Mouse (Mus musculus): ENCODE results near the gene Slc39a13. TPM values are rescaled to one million over a fixed set of nuclear protein-coding genes. Genes with fewer than 3 reads are reported as not detected.

The Slc39a13 gene
- polyA plus RNA-seq, 1 experiment from 2014 or later: 22.0 TPM

Other genes with a start within 250 kb of the Slc39a13 start
- gene Mtch2, start 223.3 kb downstream of the Slc39a13 start, polyA plus RNA-seq (2014; fragmentation: Nextera tagmentation; extraction: Ambion mirVana): 239 and 261 TPM in 2 replicates
- gene C1qtnf4, start 184.6 kb downstream of the Slc39a13 start, polyA plus RNA-seq (2014; fragmentation: Nextera tagmentation; extraction: Ambion mirVana): 12.8 and 13.7 TPM in 2 replicates
- gene Kbtbd4, start 165.7 kb downstream of the Slc39a13 start, polyA plus RNA-seq (2014; fragmentation: Nextera tagmentation; extraction: Ambion mirVana): 51.4 and 53.1 TPM in 2 replicates
- gene Ndufs3, start 165.6 kb downstream of the Slc39a13 start, polyA plus RNA-seq (2014; fragmentation: Nextera tagmentation; extraction: Ambion mirVana): 227 and 230 TPM in 2 replicates
- gene Celf1, start 130.0 kb downstream of the Slc39a13 start, polyA plus RNA-seq (2014; fragmentation: Nextera tagmentation; extraction: Ambion mirVana): 76.6 and 81.3 TPM in 2 replicates
- gene Rapsn, start 34.8 kb downstream of the Slc39a13 start, polyA plus RNA-seq (2014; fragmentation: Nextera tagmentation; extraction: Ambion mirVana): 3.5 and 4.5 TPM in 2 replicates
- 388 and 406 TPM in 2 replicates for gene Psmc3, start 16.4 kb downstream of the Slc39a13 start, polyA plus RNA-seq (2014; fragmentation: Nextera tagmentation; extraction: Ambion mirVana)
- gene Spi1, start 12.0 kb upstream of the Slc39a13 start, polyA plus RNA-seq (2014; fragmentation: Nextera tagmentation; extraction: Ambion mirVana): 3.0 and 3.6 TPM in 2 replicates
- gene Mybpc3, start 47.7 kb upstream of the Slc39a13 start, polyA plus RNA-seq (2014; fragmentation: Nextera tagmentation; extraction: Ambion mirVana): 0.25 and 1.6 TPM in 2 replicates
- gene Madd, start 113.4 kb upstream of the Slc39a13 start, polyA plus RNA-seq (2014; fragmentation: Nextera tagmentation; extraction: Ambion mirVana): 7.9 and 8.0 TPM in 2 replicates
- gene Nr1h3, start 132.4 kb upstream of the Slc39a13 start, polyA plus RNA-seq (2014; fragmentation: Nextera tagmentation; extraction: Ambion mirVana): 0.91 and 0.95 TPM in 2 replicates
- gene Acp2, start 132.5 kb upstream of the Slc39a13 start, polyA plus RNA-seq (2014; fragmentation: Nextera tagmentation; extraction: Ambion mirVana): 31.1 and 37.2 TPM in 2 replicates
- gene Ddb2, start 166.6 kb upstream of the Slc39a13 start, polyA plus RNA-seq (2014; fragmentation: Nextera tagmentation; extraction: Ambion mirVana): 11.4 and 12.6 TPM in 2 replicates
- 20.1 and 23.0 TPM in 2 replicates for gene Pacsin3, start 185.5 kb upstream of the Slc39a13 start, polyA plus RNA-seq (2014; fragmentation: Nextera tagmentation; extraction: Ambion mirVana)
- gene Arfgap2, start 194.6 kb upstream of the Slc39a13 start, polyA plus RNA-seq (2014; fragmentation: Nextera tagmentation; extraction: Ambion mirVana): 82.9 and 83.6 TPM in 2 replicates